Mouse (Mus musculus): ENCODE results near the gene Cep70. TPM values are rescaled to one million over a fixed set of nuclear protein-coding genes. Genes with fewer than 3 reads are reported as not detected.

The Cep70 gene
- 23.9 and 25.2 TPM in 2 replicates for polyA plus RNA-seq (2015; fragmentation: Nextera tagmentation; extraction: Ambion mirVana)

- peak; percentile 96 for ATAC-seq (replicated peaks; ENCODE audit: extremely low read depth, insufficient read depth, low FRiP score)
- Histone ChIP-seq H3K4me2 (ENCODE audit: low read depth, low read length) (peak within 1 kb of the TSS; percentile 89), H3K27me3 (ENCODE audit: control insufficient read depth, insufficient read depth, low read length) (no peaks in the 10 kb centered on the region), H3K9me3 (replicated peaks; ENCODE audit: control insufficient read depth, low read length) (no peaks in the 10 kb centered on the region), H3K4me1 (ENCODE audit: control insufficient read depth, insufficient read depth, low read length) (peaks cover 8% of the 10 kb centered on the region), H3K4me3 (ENCODE audit: low read length) (peak within 1 kb of the TSS; percentile 75), H3K27ac (ENCODE audit: low read length) (peak within 1 kb of the TSS; percentile 57), H3K9ac (ENCODE audit: low read length) (peak within 1 kb of the TSS; percentile 81), H3K36me3 (ENCODE audit: control insufficient read depth, insufficient read depth) (no peaks in the 10 kb centered on the region)
- 1% methylated on average over 66 of the region's 66 CpGs for WGBS
These were observed at the start of gene Cep70 for GRCm38 (mm10) chr9:99243190-99243894. Gene Cep70 (plus strand): TSS chr9:99243367.

- Histone ChIP-seq H3K27ac (ENCODE audit: low read length) (no peak overlapping the region), H3K4me2 (ENCODE audit: low read depth, low read length) (no peak overlapping the region), H3K4me3 (ENCODE audit: low read length) (no peak overlapping the region), H3K9me3 (replicated peaks; ENCODE audit: control insufficient read depth, low read length) (no peaks in the 10 kb centered on the region), H3K9ac (ENCODE audit: low read length) (no peak overlapping the region), H3K36me3 (ENCODE audit: control insufficient read depth, insufficient read depth) (no peaks in the 10 kb centered on the region), H3K27me3 (ENCODE audit: control insufficient read depth, insufficient read depth, low read length) (no peaks in the 10 kb centered on the region), H3K4me1 (ENCODE audit: control insufficient read depth, insufficient read depth, low read length) (no peaks in the 10 kb centered on the region)
- no peak for ATAC-seq (replicated peaks; ENCODE audit: extremely low read depth, insufficient read depth, low FRiP score)
- 43% methylated on average over 2 of the region's 2 CpGs for WGBS
These were observed 30.5 kb upstream of the Cep70 start for GRCm38 (mm10) chr9:99212643-99213042.

- ATAC-seq (replicated peaks; ENCODE audit: extremely low read depth, insufficient read depth, low FRiP score), result no peak
- no peaks in the 10 kb centered on the region for H3K27me3 ChIP-seq (ENCODE audit: control insufficient read depth, insufficient read depth, low read length)
These were observed 27.0 kb upstream of the Cep70 start for GRCm38 (mm10) chr9:99216182-99216581.

GRCm38 (mm10) chr9:99217999-99218719, 25.0 kb upstream of the Cep70 start:
- ATAC-seq (replicated peaks; ENCODE audit: extremely low read depth, insufficient read depth, low FRiP score), result peak; percentile 86
- no peaks in the 10 kb centered on the region for H3K27me3 ChIP-seq (ENCODE audit: control insufficient read depth, insufficient read depth, low read length)
- no peak overlapping the region for H3K4me3 ChIP-seq (ENCODE audit: low read length)
- H3K9ac ChIP-seq (ENCODE audit: low read length), result no peak overlapping the region
- no peaks in the 10 kb centered on the region for H3K4me1 ChIP-seq (ENCODE audit: control insufficient read depth, insufficient read depth, low read length)
- H3K36me3 ChIP-seq (ENCODE audit: control insufficient read depth, insufficient read depth), result no peaks in the 10 kb centered on the region
- WGBS, result 21% methylated on average over 5 of the region's 6 CpGs
- H3K4me2 ChIP-seq (ENCODE audit: low read depth, low read length), result no peak overlapping the region
- no peak overlapping the region for H3K27ac ChIP-seq (ENCODE audit: low read length)
- no peaks in the 10 kb centered on the region for H3K9me3 ChIP-seq (replicated peaks; ENCODE audit: control insufficient read depth, low read length)

More at GRCm38 (mm10) chr9:99216182-99216581, 27.0 kb upstream of the Cep70 start:
- H3K4me3 ChIP-seq (ENCODE audit: low read length), result no peak overlapping the region
- H3K36me3 ChIP-seq (ENCODE audit: control insufficient read depth, insufficient read depth), result no peaks in the 10 kb centered on the region
- H3K9me3 ChIP-seq (replicated peaks; ENCODE audit: control insufficient read depth, low read length), result no peaks in the 10 kb centered on the region
- H3K27ac ChIP-seq (ENCODE audit: low read length), result no peak overlapping the region
- 54% methylated on average over 2 of the region's 2 CpGs for WGBS
- H3K4me2 ChIP-seq (ENCODE audit: low read depth, low read length), result no peak overlapping the region
- no peaks in the 10 kb centered on the region for H3K4me1 ChIP-seq (ENCODE audit: control insufficient read depth, insufficient read depth, low read length)
- H3K9ac ChIP-seq (ENCODE audit: low read length), result no peak overlapping the region

GRCm38 (mm10) chr9:99221636-99222035, 21.5 kb upstream of the Cep70 start:
- ATAC-seq (replicated peaks; ENCODE audit: extremely low read depth, insufficient read depth, low FRiP score), result no peak
- Histone ChIP-seq H3K4me1 (ENCODE audit: control insufficient read depth, insufficient read depth, low read length) (no peaks in the 10 kb centered on the region), H3K27me3 (ENCODE audit: control insufficient read depth, insufficient read depth, low read length) (no peaks in the 10 kb centered on the region), H3K36me3 (ENCODE audit: control insufficient read depth, insufficient read depth) (no peaks in the 10 kb centered on the region), H3K27ac (ENCODE audit: low read length) (no peak overlapping the region), H3K4me3 (ENCODE audit: low read length) (no peak overlapping the region), H3K4me2 (ENCODE audit: low read depth, low read length) (no peak overlapping the region), H3K9ac (ENCODE audit: low read length) (no peak overlapping the region), H3K9me3 (replicated peaks; ENCODE audit: control insufficient read depth, low read length) (no peaks in the 10 kb centered on the region)
- 75% methylated on average over 4 of the region's 4 CpGs for WGBS

- H3K9ac ChIP-seq (ENCODE audit: low read length), result no peak overlapping the region
- H3K4me1 ChIP-seq (ENCODE audit: control insufficient read depth, insufficient read depth, low read length), result no peaks in the 10 kb centered on the region
- no peaks in the 10 kb centered on the region for H3K36me3 ChIP-seq (ENCODE audit: control insufficient read depth, insufficient read depth)
- H3K4me2 ChIP-seq (ENCODE audit: low read depth, low read length), result no peak overlapping the region
- 52% methylated on average over 3 of the region's 3 CpGs for WGBS
- no peak overlapping the region for H3K27ac ChIP-seq (ENCODE audit: low read length)
- no peaks in the 10 kb centered on the region for H3K27me3 ChIP-seq (ENCODE audit: control insufficient read depth, insufficient read depth, low read length)
- H3K4me3 ChIP-seq (ENCODE audit: low read length), result no peak overlapping the region
- ATAC-seq (replicated peaks; ENCODE audit: extremely low read depth, insufficient read depth, low FRiP score), result no peak
- H3K9me3 ChIP-seq (replicated peaks; ENCODE audit: control insufficient read depth, low read length), result no peaks in the 10 kb centered on the region
These were observed 18.6 kb upstream of the Cep70 start for GRCm38 (mm10) chr9:99224583-99224982.

- Histone ChIP-seq H3K4me1 (ENCODE audit: control insufficient read depth, insufficient read depth, low read length) (no peaks in the 10 kb centered on the region), H3K27ac (ENCODE audit: low read length) (no peak overlapping the region), H3K9ac (ENCODE audit: low read length) (no peak overlapping the region), H3K4me3 (ENCODE audit: low read length) (no peak overlapping the region), H3K9me3 (replicated peaks; ENCODE audit: control insufficient read depth, low read length) (no peaks in the 10 kb centered on the region), H3K27me3 (ENCODE audit: control insufficient read depth, insufficient read depth, low read length) (no peaks in the 10 kb centered on the region), H3K4me2 (ENCODE audit: low read depth, low read length) (no peak overlapping the region), H3K36me3 (ENCODE audit: control insufficient read depth, insufficient read depth) (no peaks in the 10 kb centered on the region)
- no peak for ATAC-seq (replicated peaks; ENCODE audit: extremely low read depth, insufficient read depth, low FRiP score)
- WGBS, result 83% methylated on average over 14 of the region's 14 CpGs
These were observed 13.7 kb upstream of the Cep70 start for GRCm38 (mm10) chr9:99229450-99229849.

- H3K4me2 ChIP-seq (ENCODE audit: low read depth, low read length), result no peak within 1 kb of the TSS
- ATAC-seq (replicated peaks; ENCODE audit: extremely low read depth, insufficient read depth, low FRiP score), result no peak
- H3K9ac ChIP-seq (ENCODE audit: low read length), result no peak within 1 kb of the TSS
- no peak within 1 kb of the TSS for H3K4me3 ChIP-seq (ENCODE audit: low read length)
- 82% methylated on average over 14 of the region's 14 CpGs for WGBS
- H3K4me1 ChIP-seq (ENCODE audit: control insufficient read depth, insufficient read depth, low read length), result no peaks in the 10 kb centered on the region
- no peak within 1 kb of the TSS for H3K27ac ChIP-seq (ENCODE audit: low read length)
- no peaks in the 10 kb centered on the region for H3K27me3 ChIP-seq (ENCODE audit: control insufficient read depth, insufficient read depth, low read length)
- H3K9me3 ChIP-seq (replicated peaks; ENCODE audit: control insufficient read depth, low read length), result no peaks in the 10 kb centered on the region
- H3K36me3 ChIP-seq (ENCODE audit: control insufficient read depth, insufficient read depth), result no peaks in the 10 kb centered on the region
These were observed 6.0 kb upstream of the Cep70 start, which contains the start of gene Faiml for GRCm38 (mm10) chr9:99237139-99237538. Gene Faiml (minus strand): TSS chr9:99237239.

GRCm38 (mm10) chr9:99238276-99238675, 4.9 kb upstream of the Cep70 start:
- H3K4me3 ChIP-seq (ENCODE audit: low read length), result no peak overlapping the region
- 77% methylated on average over 10 of the region's 10 CpGs for WGBS
- H3K36me3 ChIP-seq (ENCODE audit: control insufficient read depth, insufficient read depth), result no peaks in the 10 kb centered on the region
- H3K9ac ChIP-seq (ENCODE audit: low read length), result no peak overlapping the region
- no peak overlapping the region for H3K4me2 ChIP-seq (ENCODE audit: low read depth, low read length)
- H3K27me3 ChIP-seq (ENCODE audit: control insufficient read depth, insufficient read depth, low read length), result no peaks in the 10 kb centered on the region
- ATAC-seq (replicated peaks; ENCODE audit: extremely low read depth, insufficient read depth, low FRiP score), result no peak
- H3K4me1 ChIP-seq (ENCODE audit: control insufficient read depth, insufficient read depth, low read length), result peaks cover 4% of the 10 kb centered on the region
- H3K27ac ChIP-seq (ENCODE audit: low read length), result no peak overlapping the region
- H3K9me3 ChIP-seq (replicated peaks; ENCODE audit: control insufficient read depth, low read length), result no peaks in the 10 kb centered on the region

All from heart, embryonic 16.5 days (tissue).